Mouse (Mus musculus) liver, embryonic 14.5 days (tissue): ENCODE results near the gene Vav2.

Experiments used
- CTCF ChIP-seq: IDR thresholded peaks from 2 replicates; pipeline ENCODE4 v1.5.1; 2016; ENCODE audit warnings: antibody characterized with exemption, low read depth, control low read depth
- EP300 ChIP-seq: IDR thresholded peaks from 2 replicates; pipeline ENCODE4 v1.6.1; 2016; ENCODE audit warnings: antibody characterized with exemption, low read depth

GRCm38 (mm10) chr2:27246712-27247486, 179.9 kb downstream of the Vav2 start:
- TF ChIP-seq CTCF (no peak), EP300 (no peak)
